Mouse (Mus musculus) kidney, adult 2 months (tissue): ENCODE results near the gene Ptprn2. TPM values are rescaled to one million over a fixed set of nuclear protein-coding genes. Genes with fewer than 3 reads are reported as not detected.

ENCODE experiments used
- DNase-seq: peaks from one replicate; pipeline ENCODE4 v3.0.0; 2021
- H3K27ac ChIP-seq: fragments of 200-500 bp; 2 replicates; pipeline ENCODE4 v1.5.1; 2012; ENCODE audit warnings: low read depth, low read length, control low read depth, inconsistent platforms; ENCODE audit not compliant: insufficient read depth
- H3K27me3 ChIP-seq: fragments of 200-500 bp; replicated peaks from 2 replicates; pipeline ENCODE4 v1.6.1; 2012; ENCODE audit warnings: mild to moderate bottlenecking, moderate library complexity, low read length, inconsistent platforms; ENCODE audit not compliant: control insufficient read depth, insufficient read depth
- H3K36me3 ChIP-seq: fragments of 200-500 bp; 2 replicates; pipeline ENCODE4 v1.6.1; 2012; ENCODE audit warnings: mild to moderate bottlenecking, moderate library complexity, low read length, inconsistent platforms; ENCODE audit not compliant: control insufficient read depth, insufficient read depth
- H3K4me1 ChIP-seq: fragments of 200-500 bp; 2 replicates; pipeline ENCODE4 v1.6.1; 2011; ENCODE audit warnings: low read length; ENCODE audit not compliant: control insufficient read depth, insufficient read depth
- H3K4me3 ChIP-seq: fragments of 200-500 bp; 2 replicates; pipeline ENCODE4 v1.5.1; 2011; ENCODE audit warnings: mild to moderate bottlenecking, low read depth, low read length, control low read depth; ENCODE audit not compliant: insufficient read depth
- CTCF ChIP-seq: fragments of 200-500 bp; conservative IDR thresholded peaks from 2 replicates; pipeline ENCODE4 v1.5.1; 2011; ENCODE audit warnings: low read depth, mild to moderate bottlenecking, control low read depth, low read length, moderate library complexity, mixed read lengths; ENCODE audit not compliant: insufficient read depth, insufficient read length
- POLR2A ChIP-seq: fragments of 200-500 bp; IDR thresholded peaks from one replicate; pipeline ENCODE4 v1.6.1; 2011; ENCODE audit warnings: low read depth, low read length, control low read depth
- WGBS: fragments of 180-500 bp; shearing (Covaris S2); methylation state at CpG from one replicate; pipeline ENCODE4 v1.1.7; 2018; 5-methylcytosine and 5-hydroxymethylcytosine counted together
- polyA plus RNA-seq: library from polyadenylated mRNA; depleted of rRNA; stranded (reverse); fragments of >200 nt; gene quantifications from 2 replicates; pipeline ENCODE4 v1.2.3, GENCODE M21; 2012

The Ptprn2 gene
- polyA plus RNA-seq, 1 experiment = 0.91 TPM

- 57% methylated on average over 4 of the region's 4 CpGs for WGBS
These were observed 156.7 kb downstream of the Ptprn2 start for GRCm38 (mm10) chr12:116642191-116642549.

GRCm38 (mm10) chr12:116646771-116647170, 161.3 kb downstream of the Ptprn2 start:
- Histone ChIP-seq H3K27ac (no peak overlapping the region), H3K4me3 (no peak overlapping the region), H3K36me3 (no peaks in the 10 kb centered on the region), H3K27me3 (no peaks in the 10 kb centered on the region), H3K4me1 (no peaks in the 10 kb centered on the region)
- peak; percentile 10 for DNase-seq
- 0 out of 2 replicates have a peak, but pooled peaks have one; percentile 5 for TF ChIP-seq CTCF
- TF ChIP-seq POLR2A = no peak

More at GRCm38 (mm10) chr12:116642191-116642549, 156.7 kb downstream of the Ptprn2 start:
- TF ChIP-seq POLR2A = no peak
- Histone ChIP-seq H3K36me3 (no peaks in the 10 kb centered on the region), H3K4me3 (no peak overlapping the region), H3K4me1 (no peaks in the 10 kb centered on the region), H3K27ac (no peak overlapping the region), H3K27me3 (no peaks in the 10 kb centered on the region)
- no peak for DNase-seq

DNA sequence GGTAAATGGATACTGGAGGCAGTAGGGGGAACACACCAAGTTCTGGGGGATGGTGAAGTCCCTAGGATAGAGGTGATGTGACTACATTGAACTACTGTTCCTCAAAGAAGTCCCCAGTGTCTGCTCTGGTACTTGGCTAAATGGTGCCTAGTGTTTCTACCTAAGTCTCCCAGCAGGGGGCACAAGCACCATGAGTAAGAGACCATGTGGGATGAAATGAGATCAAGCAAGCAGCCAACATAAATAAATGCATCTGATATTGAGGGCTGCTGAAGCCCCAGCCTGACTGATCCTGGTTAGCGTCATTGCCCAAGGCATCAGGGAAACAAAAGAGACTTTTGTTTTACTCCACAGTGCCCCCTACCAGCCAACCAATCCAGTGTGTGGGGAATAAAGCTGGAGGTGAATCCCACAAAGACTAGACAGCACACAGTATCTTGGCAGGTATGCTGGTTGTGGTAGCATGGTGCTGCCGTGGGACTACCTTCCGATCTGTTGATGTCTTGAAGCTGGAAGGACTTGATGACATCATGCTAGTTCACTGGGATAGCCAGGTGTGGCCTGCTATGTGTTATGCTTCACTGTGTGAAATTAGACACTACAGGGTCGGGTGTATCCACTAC, 163.2 kb downstream of the Ptprn2 start:
- Histone ChIP-seq H3K4me1 (no peaks in the 10 kb centered on the region), H3K36me3 (no peaks in the 10 kb centered on the region), H3K27me3 (no peaks in the 10 kb centered on the region), H3K4me3 (no peak overlapping the region), H3K27ac (no peak overlapping the region)
- TF ChIP-seq POLR2A (no peak), CTCF (peak; percentile 43)
- peak; percentile 38 for DNase-seq
- WGBS = 64% methylated on average over 4 of the region's 4 CpGs

DNA sequence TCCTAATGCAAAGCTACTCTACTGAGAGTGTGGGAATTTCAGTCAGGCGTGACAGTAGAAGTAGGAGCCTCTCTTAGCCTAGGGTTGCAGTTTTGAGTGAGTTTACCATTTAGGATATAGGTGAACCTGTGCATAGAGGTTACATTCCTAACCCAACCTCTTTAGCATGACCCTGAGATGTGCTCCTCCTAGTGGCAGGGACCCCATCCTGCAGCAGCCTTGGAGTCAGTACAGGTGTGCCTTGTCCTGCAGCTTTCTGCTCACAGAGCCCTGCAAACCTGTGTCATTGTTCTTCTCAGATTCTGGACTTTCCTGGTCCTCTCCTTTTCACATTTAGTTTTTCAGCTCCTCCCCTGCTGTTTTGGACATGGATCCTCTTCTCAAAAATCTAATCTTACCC, 168.2 kb downstream of the Ptprn2 start:
- TF ChIP-seq POLR2A (no peak), CTCF (0 out of 2 replicates have a peak, but pooled peaks have one; percentile 14)
- Histone ChIP-seq H3K4me3 (no peak overlapping the region), H3K36me3 (no peaks in the 10 kb centered on the region), H3K27ac (no peak overlapping the region), H3K27me3 (no peaks in the 10 kb centered on the region), H3K4me1 (no peaks in the 10 kb centered on the region)
- no peak for DNase-seq
- WGBS = 74% methylated on average over 1 of the region's 1 CpGs

- H3K27ac ChIP-seq = no peak overlapping the region
- TF ChIP-seq POLR2A (no peak), CTCF (no peak)
- H3K4me3 ChIP-seq = no peak overlapping the region
- H3K36me3 ChIP-seq = no peaks in the 10 kb centered on the region
- no peaks in the 10 kb centered on the region; the same call in 1 of the 2 replicates for H3K27me3 ChIP-seq
- WGBS = 13% methylated on average over 7 of the region's 7 CpGs
- DNase-seq = no peak
- no peaks in the 10 kb centered on the region for H3K4me1 ChIP-seq
These were observed 174.6 kb downstream of the Ptprn2 start for GRCm38 (mm10) chr12:116660076-116660475.

- no peaks in the 10 kb centered on the region; the same call in 1 of the 2 replicates for H3K27me3 ChIP-seq
- TF ChIP-seq CTCF (no peak), POLR2A (no peak)
- no peak for DNase-seq
- no peak overlapping the region for H3K27ac ChIP-seq
- no peaks in the 10 kb centered on the region for H3K4me1 ChIP-seq
- no peak overlapping the region for H3K4me3 ChIP-seq
- 82% methylated on average over 4 of the region's 4 CpGs for WGBS
- no peaks in the 10 kb centered on the region for H3K36me3 ChIP-seq
These were observed 175.5 kb downstream of the Ptprn2 start for GRCm38 (mm10) chr12:116661018-116661417.

GRCm38 (mm10) chr12:116677701-116678100, 192.2 kb downstream of the Ptprn2 start:
- 77% methylated on average over 3 of the region's 3 CpGs for WGBS
- TF ChIP-seq CTCF (no peak), POLR2A (no peak)
- no peaks in the 10 kb centered on the region for H3K4me1 ChIP-seq
- no peak for DNase-seq
- no peak overlapping the region for H3K27ac ChIP-seq
- no peaks in the 10 kb centered on the region for H3K27me3 ChIP-seq
- no peak overlapping the region for H3K4me3 ChIP-seq
- no peaks in the 10 kb centered on the region for H3K36me3 ChIP-seq
